Mouse (Mus musculus): ENCODE results near the gene Myo6. TPM values are rescaled to one million over a fixed set of nuclear protein-coding genes. Genes with fewer than 3 reads are reported as not detected.

Gene Myo6
- polyA plus RNA-seq, 1 experiment from 2014 or later: 2.7 TPM

- 0 out of 2 replicates have a peak, but pooled peaks cover 6% of the 10 kb centered on the region for H3K36me3 ChIP-seq (replicated peaks)
- H3K27me3 ChIP-seq: no peaks in the 10 kb centered on the region
- ATAC-seq (ENCODE audit: insufficient read depth): no peak
- no peak overlapping the region for H3K4me3 ChIP-seq (replicated peaks)
- H3K9ac ChIP-seq: no peak overlapping the region
- H3K4me2 ChIP-seq: no peak overlapping the region
- H3K9me3 ChIP-seq (replicated peaks): no peaks in the 10 kb centered on the region
- no peaks in the 10 kb centered on the region for H3K4me1 ChIP-seq (replicated peaks)
- 58% methylated on average over 1 of the region's 1 CpGs for WGBS (ENCODE audit: insufficient replicate concordance)
- H3K27ac ChIP-seq (replicated peaks): no peak overlapping the region
Observed at GRCm38 (mm10) chr9:80275772-80276134, 110.9 kb downstream of the Myo6 start.

- no peak overlapping the region for H3K9ac ChIP-seq
- no peaks in the 10 kb centered on the region for H3K9me3 ChIP-seq (replicated peaks)
- 57% methylated on average over 2 of the region's 2 CpGs for WGBS (ENCODE audit: insufficient replicate concordance)
- H3K4me2 ChIP-seq: no peak overlapping the region
- no peak overlapping the region for H3K27ac ChIP-seq (replicated peaks)
- H3K27me3 ChIP-seq: no peaks in the 10 kb centered on the region
- ATAC-seq (ENCODE audit: insufficient read depth): no peak
- H3K4me3 ChIP-seq (replicated peaks): no peak overlapping the region
- 0 out of 2 replicates have a peak, but pooled peaks cover 6% of the 10 kb centered on the region for H3K36me3 ChIP-seq (replicated peaks)
- no peaks in the 10 kb centered on the region for H3K4me1 ChIP-seq (replicated peaks)
Observed at GRCm38 (mm10) chr9:80277157-80277556, 112.3 kb downstream of the Myo6 start.

DNA sequence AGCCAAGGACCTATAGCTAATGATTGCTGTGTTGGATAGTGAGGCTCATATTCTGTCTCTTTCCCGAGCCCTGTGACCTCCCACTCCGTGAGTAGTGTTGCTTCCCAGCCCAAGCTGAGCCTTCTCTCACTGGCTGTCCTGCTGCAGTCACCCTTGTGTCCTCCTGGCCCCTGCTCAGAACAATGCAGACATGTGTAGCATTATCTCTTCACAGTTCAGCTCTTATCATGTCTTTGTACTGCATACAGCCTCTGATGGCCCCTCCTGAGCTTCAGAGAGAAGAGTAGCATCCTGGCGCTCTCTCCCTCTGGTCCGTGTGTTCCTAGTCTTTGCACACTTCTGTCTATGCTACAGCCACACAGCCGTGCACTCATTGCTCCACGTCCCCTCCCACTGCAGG, 112.9 kb downstream of the Myo6 start:
- no peaks in the 10 kb centered on the region for H3K27me3 ChIP-seq
- no peak overlapping the region for H3K4me2 ChIP-seq
- no peaks in the 10 kb centered on the region for H3K9me3 ChIP-seq (replicated peaks)
- no peak for ATAC-seq (ENCODE audit: insufficient read depth)
- H3K27ac ChIP-seq (replicated peaks): no peak overlapping the region
- H3K36me3 ChIP-seq (replicated peaks): 0 out of 2 replicates have a peak, but pooled peaks cover 6% of the 10 kb centered on the region
- WGBS (ENCODE audit: insufficient replicate concordance): 49% methylated on average over 6 of the region's 6 CpGs
- no peaks in the 10 kb centered on the region for H3K4me1 ChIP-seq (replicated peaks)
- no peak overlapping the region for H3K9ac ChIP-seq
- no peak overlapping the region for H3K4me3 ChIP-seq (replicated peaks)

DNA sequence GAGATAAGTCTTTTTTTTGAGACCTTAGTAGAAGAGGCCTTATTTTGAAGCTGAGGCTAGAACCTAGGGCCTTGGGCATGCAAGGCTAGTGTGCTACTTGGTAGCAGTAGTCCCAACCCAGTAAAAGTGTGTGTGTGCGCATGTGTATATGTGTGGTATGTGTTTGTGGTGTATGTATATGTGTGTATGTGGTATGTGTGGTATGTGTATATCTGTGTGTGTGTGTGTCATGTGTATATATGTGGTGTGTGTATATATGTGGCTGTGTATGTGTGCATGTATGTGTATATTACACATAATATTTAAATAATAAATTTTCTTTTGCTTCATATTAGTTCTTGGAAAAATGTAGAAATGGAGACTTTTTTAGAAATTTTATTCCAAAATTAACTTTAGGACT, 115.9 kb downstream of the Myo6 start:
- H3K27me3 ChIP-seq: no peaks in the 10 kb centered on the region
- no peak overlapping the region for H3K4me3 ChIP-seq (replicated peaks)
- H3K4me2 ChIP-seq: no peak overlapping the region
- H3K9me3 ChIP-seq (replicated peaks): no peaks in the 10 kb centered on the region
- WGBS (ENCODE audit: insufficient replicate concordance): 85% methylated on average over 1 of the region's 1 CpGs
- no peak overlapping the region for H3K9ac ChIP-seq
- no peak for ATAC-seq (ENCODE audit: insufficient read depth)
- H3K36me3 ChIP-seq (replicated peaks): peaks cover 10% of the 10 kb centered on the region; the same call in 1 of the 2 replicates
- H3K27ac ChIP-seq (replicated peaks): no peak overlapping the region
- H3K4me1 ChIP-seq (replicated peaks): no peaks in the 10 kb centered on the region

DNA sequence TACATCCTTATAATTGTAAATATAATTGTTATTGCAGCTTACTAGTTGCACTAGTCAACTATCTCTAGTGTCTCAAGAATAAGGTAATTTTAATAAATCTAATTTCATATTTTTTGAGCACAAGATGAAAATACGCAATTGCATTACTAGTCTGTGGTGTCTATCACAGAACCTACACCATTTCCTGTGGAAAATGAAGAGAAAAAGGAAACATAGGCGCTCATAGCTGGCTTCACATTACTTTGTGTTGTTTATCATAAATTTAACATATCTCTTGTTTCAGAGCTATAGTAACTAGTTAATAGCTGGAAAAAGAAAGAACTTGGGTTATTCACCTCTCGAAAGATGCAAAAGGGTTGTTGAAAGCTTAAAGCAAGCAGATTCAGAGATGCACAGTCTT, 117.6 kb downstream of the Myo6 start:
- ATAC-seq (ENCODE audit: insufficient read depth): no peak
- no peak overlapping the region for H3K4me2 ChIP-seq
- 68% methylated on average over 3 of the region's 3 CpGs for WGBS (ENCODE audit: insufficient replicate concordance)
- no peak overlapping the region for H3K4me3 ChIP-seq (replicated peaks)
- peaks cover 4% of the 10 kb centered on the region; the same call in 1 of the 2 replicates for H3K36me3 ChIP-seq (replicated peaks)
- H3K27me3 ChIP-seq: no peaks in the 10 kb centered on the region
- H3K4me1 ChIP-seq (replicated peaks): no peaks in the 10 kb centered on the region
- no peak overlapping the region for H3K9ac ChIP-seq
- H3K27ac ChIP-seq (replicated peaks): no peak overlapping the region
- H3K9me3 ChIP-seq (replicated peaks): no peaks in the 10 kb centered on the region

DNA sequence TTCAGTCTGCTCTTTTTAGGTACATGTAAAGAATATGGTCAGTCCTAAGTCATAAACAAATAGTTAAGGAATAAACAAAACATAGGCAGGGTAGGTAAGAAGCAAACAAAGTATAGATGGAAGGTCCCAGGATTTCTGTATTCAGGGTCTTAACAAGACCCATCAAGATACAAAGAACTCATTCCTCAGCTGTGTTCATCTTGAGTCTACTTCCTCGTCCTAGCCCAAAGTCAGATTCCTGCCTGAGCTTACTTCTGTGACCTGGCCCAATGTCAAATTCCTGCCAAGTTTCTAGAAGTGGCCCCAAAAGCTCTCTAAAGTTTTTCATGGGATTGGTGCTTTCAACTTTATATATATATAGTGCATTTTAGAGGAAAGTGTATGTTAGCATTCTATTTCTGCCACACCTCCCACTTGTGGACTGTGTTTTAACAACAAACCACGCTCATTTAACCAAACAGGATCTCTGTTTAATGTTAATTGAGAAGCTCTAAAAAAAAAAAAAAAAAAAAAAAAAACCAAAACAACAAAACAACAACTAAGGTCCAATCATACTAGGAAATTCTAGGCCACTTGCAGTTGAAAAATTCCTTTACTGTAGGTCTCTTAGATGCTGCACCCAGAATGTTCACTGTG, 119.8 kb downstream of the Myo6 start:
- no peaks in the 10 kb centered on the region for H3K4me1 ChIP-seq (replicated peaks)
- no peak overlapping the region for H3K4me2 ChIP-seq
- H3K27me3 ChIP-seq: no peaks in the 10 kb centered on the region
- H3K36me3 ChIP-seq (replicated peaks): peaks cover 4% of the 10 kb centered on the region; the same call in 1 of the 2 replicates
- H3K9me3 ChIP-seq (replicated peaks): no peaks in the 10 kb centered on the region
- no peak overlapping the region for H3K4me3 ChIP-seq (replicated peaks)
- no peak for ATAC-seq (ENCODE audit: insufficient read depth)
- WGBS (ENCODE audit: insufficient replicate concordance): 49% methylated on average over 2 of the region's 2 CpGs
- H3K9ac ChIP-seq: no peak overlapping the region
- H3K27ac ChIP-seq (replicated peaks): no peak overlapping the region

- Histone ChIP-seq H3K9ac (no peak overlapping the region), H3K4me1 (replicated peaks) (no peaks in the 10 kb centered on the region), H3K27me3 (no peaks in the 10 kb centered on the region), H3K4me3 (replicated peaks) (no peak overlapping the region), H3K36me3 (replicated peaks) (peaks cover 4% of the 10 kb centered on the region; the same call in 1 of the 2 replicates), H3K27ac (replicated peaks) (no peak overlapping the region), H3K9me3 (replicated peaks) (no peaks in the 10 kb centered on the region), H3K4me2 (no peak overlapping the region)
- WGBS (ENCODE audit: insufficient replicate concordance): 72% methylated on average over 7 of the region's 7 CpGs
- ATAC-seq (ENCODE audit: insufficient read depth): no peak
Observed at GRCm38 (mm10) chr9:80286845-80287244, 122.0 kb downstream of the Myo6 start.

GRCm38 (mm10) chr9:80293056-80293584, 128.3 kb downstream of the Myo6 start:
- H3K4me2 ChIP-seq: no peak overlapping the region
- no peaks in the 10 kb centered on the region for H3K9me3 ChIP-seq (replicated peaks)
- 43% methylated on average over 2 of the region's 2 CpGs for whole genome bisulfite sequencing (ENCODE audit: insufficient replicate concordance)
- no peak overlapping the region for H3K9ac ChIP-seq
- no peak for ATAC-seq (ENCODE audit: insufficient read depth)
- no peak overlapping the region for H3K27ac ChIP-seq (replicated peaks)
- H3K4me3 ChIP-seq (replicated peaks): no peak overlapping the region
- H3K4me1 ChIP-seq (replicated peaks): no peaks in the 10 kb centered on the region
- no peaks in the 10 kb centered on the region for H3K27me3 ChIP-seq
- no peaks in the 10 kb centered on the region for H3K36me3 ChIP-seq (replicated peaks)

GRCm38 (mm10) chr9:80296086-80296485, 131.3 kb downstream of the Myo6 start:
- no peak for ATAC-seq (ENCODE audit: insufficient read depth)
- H3K9ac ChIP-seq: no peak overlapping the region
- no peak overlapping the region for H3K4me3 ChIP-seq (replicated peaks)
- no peaks in the 10 kb centered on the region for H3K4me1 ChIP-seq (replicated peaks)
- H3K27me3 ChIP-seq: no peaks in the 10 kb centered on the region
- WGBS (ENCODE audit: insufficient replicate concordance): 18% methylated on average over 4 of the region's 4 CpGs
- H3K27ac ChIP-seq (replicated peaks): no peak overlapping the region
- no peaks in the 10 kb centered on the region for H3K36me3 ChIP-seq (replicated peaks)
- H3K9me3 ChIP-seq (replicated peaks): no peaks in the 10 kb centered on the region
- no peak overlapping the region for H3K4me2 ChIP-seq

DNA sequence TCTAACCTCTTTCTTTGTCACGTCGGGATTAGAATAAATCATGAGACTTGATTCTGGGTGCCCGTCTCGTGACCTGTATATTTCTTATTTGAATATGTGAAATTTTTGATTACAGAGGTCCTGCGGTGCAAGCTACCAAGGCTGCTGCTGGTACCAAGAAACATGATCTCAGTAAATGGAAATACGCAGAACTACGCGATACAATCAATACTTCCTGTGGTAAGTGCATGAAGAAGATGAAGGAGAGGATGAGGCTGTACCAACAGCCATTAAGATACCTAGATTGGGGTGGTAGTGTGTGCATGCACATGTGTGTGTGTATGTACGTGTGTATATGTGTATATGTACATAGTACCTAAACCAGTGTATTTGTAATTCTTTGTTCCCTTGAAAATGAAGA, 134.2 kb downstream of the Myo6 start:
- Histone ChIP-seq H3K9ac (no peak overlapping the region), H3K36me3 (replicated peaks) (no peaks in the 10 kb centered on the region), H3K4me3 (replicated peaks) (no peak overlapping the region), H3K27ac (replicated peaks) (no peak overlapping the region), H3K27me3 (no peaks in the 10 kb centered on the region), H3K9me3 (replicated peaks) (no peaks in the 10 kb centered on the region), H3K4me1 (replicated peaks) (no peaks in the 10 kb centered on the region), H3K4me2 (no peak overlapping the region)
- ATAC-seq (ENCODE audit: insufficient read depth): no peak
- 73% methylated on average over 9 of the region's 9 CpGs for WGBS (ENCODE audit: insufficient replicate concordance)

DNA sequence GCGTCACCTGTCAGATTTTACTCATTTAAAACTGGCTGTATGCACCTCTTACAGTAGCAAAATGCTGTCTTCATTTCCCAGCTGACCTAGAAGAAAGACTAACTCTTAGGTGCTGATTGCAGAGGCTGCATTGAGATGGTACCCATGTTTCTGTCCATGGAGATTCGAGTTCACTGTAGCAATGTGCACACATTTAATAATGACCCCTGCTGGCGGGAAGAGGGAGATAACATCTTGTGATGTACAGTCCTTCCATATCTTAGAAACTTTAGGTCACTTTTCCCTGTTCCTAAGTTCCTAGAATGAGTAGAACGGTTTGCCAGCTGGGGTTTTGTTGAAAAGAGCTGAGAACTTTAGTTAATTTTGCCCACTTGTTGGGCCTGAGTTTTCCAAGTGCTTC, 138.7 kb downstream of the Myo6 start:
- H3K27me3 ChIP-seq: no peaks in the 10 kb centered on the region
- no peaks in the 10 kb centered on the region for H3K4me1 ChIP-seq (replicated peaks)
- no peak for ATAC-seq (ENCODE audit: insufficient read depth)
- H3K27ac ChIP-seq (replicated peaks): no peak overlapping the region
- no peak overlapping the region for H3K4me3 ChIP-seq (replicated peaks)
- 50% methylated on average over 4 of the region's 4 CpGs for WGBS (ENCODE audit: insufficient replicate concordance)
- H3K9me3 ChIP-seq (replicated peaks): no peaks in the 10 kb centered on the region
- H3K36me3 ChIP-seq (replicated peaks): no peaks in the 10 kb centered on the region
- H3K4me2 ChIP-seq: no peak overlapping the region
- no peak overlapping the region for H3K9ac ChIP-seq

DNA sequence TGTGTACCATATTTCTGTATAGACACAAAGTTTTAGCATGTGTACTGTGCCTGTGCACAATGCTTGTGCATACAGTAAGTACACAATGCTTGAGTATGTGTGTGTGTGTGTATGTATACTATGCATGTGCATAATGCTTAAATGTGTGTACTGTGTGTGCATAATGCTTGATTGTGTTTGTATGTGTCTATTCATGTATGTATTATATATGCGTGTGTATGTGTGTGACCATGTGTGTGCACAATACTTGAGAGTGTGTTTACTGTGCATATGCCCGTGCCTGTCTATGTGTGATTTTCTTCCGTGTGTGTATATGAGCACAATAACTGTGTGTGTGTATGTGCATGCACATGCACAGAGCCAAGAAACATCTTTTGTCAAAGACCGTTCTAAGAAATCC, 141.6 kb downstream of the Myo6 start:
- Histone ChIP-seq H3K36me3 (replicated peaks) (no peaks in the 10 kb centered on the region), H3K9ac (no peak overlapping the region), H3K4me2 (no peak overlapping the region), H3K9me3 (replicated peaks) (no peaks in the 10 kb centered on the region), H3K27ac (replicated peaks) (no peak overlapping the region), H3K4me1 (replicated peaks) (no peaks in the 10 kb centered on the region), H3K27me3 (no peaks in the 10 kb centered on the region), H3K4me3 (replicated peaks) (no peak overlapping the region)
- no peak for ATAC-seq (ENCODE audit: insufficient read depth)
- 71% methylated on average over 4 of the region's 4 CpGs for WGBS (ENCODE audit: insufficient replicate concordance)
